Mouse (Mus musculus): ENCODE measurements around the gene Car4. TPM values are rescaled to one million over a fixed set of nuclear protein-coding genes. Genes with fewer than 3 reads are reported as not detected.
A peak's percentile ranks its signal among the peaks of the same experiment; 100 is the strongest.

The Car4 gene
- polyA plus RNA-seq, 1 experiment from 2014 or later, result 2.7 TPM

GRCm38 (mm10) chr11:84948114-84948513 lies 9.5 kb upstream of the Car4 start:
- no peak overlapping the region for H3K27ac ChIP-seq (ENCODE audit: low read depth, low read length)
- ATAC-seq, result no peak
- no peak overlapping the region for H3K4me2 ChIP-seq (ENCODE audit: low read length)
- H3K9ac ChIP-seq (ENCODE audit: low read length), result no peak overlapping the region
- H3K27me3 ChIP-seq (replicated peaks; ENCODE audit: control insufficient read depth, insufficient read depth, low read length), result no peaks in the 10 kb centered on the region
- 31% methylated on average over 3 of the region's 3 CpGs for WGBS
- no peaks in the 10 kb centered on the region for H3K9me3 ChIP-seq (replicated peaks; ENCODE audit: control insufficient read depth, low read length)
- no peak overlapping the region for H3K4me3 ChIP-seq (ENCODE audit: low read depth, low read length)
- no peaks in the 10 kb centered on the region for H3K36me3 ChIP-seq (ENCODE audit: control insufficient read depth, insufficient read depth, low read length)
- H3K4me1 ChIP-seq (ENCODE audit: control insufficient read depth, insufficient read depth, low read length), result peaks cover 12% of the 10 kb centered on the region
- peak; percentile 58 for DNase-seq (ENCODE audit: low spot score)

DNA sequence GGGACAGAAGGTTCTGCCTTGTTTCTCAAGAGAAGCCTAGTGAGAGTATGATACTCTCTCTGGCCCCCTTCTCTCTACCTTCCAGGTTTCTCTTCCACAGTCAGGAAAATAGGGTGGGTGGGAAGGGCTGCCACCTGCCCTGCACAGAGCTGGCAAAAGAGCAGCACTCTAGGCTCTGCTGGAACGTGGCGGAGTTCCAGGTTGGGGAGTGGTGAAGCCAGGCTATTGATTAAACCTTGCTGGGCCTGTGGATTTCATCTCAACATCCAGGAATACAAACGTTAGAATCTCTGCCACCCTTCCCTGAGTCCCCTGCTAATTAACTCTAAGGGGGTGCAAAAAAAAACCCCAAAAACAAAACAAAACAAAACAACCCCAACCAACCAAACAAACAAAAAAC lies 9.1 kb upstream of the Car4 start:
- no peaks in the 10 kb centered on the region for H3K27me3 ChIP-seq (replicated peaks; ENCODE audit: control insufficient read depth, insufficient read depth, low read length)
- H3K4me2 ChIP-seq (ENCODE audit: low read length), result no peak overlapping the region
- H3K4me3 ChIP-seq (ENCODE audit: low read depth, low read length), result no peak overlapping the region
- WGBS, result 19% methylated on average over 3 of the region's 3 CpGs
- no peak overlapping the region for H3K27ac ChIP-seq (ENCODE audit: low read depth, low read length)
- H3K4me1 ChIP-seq (ENCODE audit: control insufficient read depth, insufficient read depth, low read length), result peaks cover 12% of the 10 kb centered on the region
- ATAC-seq (no peak), DNase-seq (ENCODE audit: low spot score) (no peak)
- no peaks in the 10 kb centered on the region for H3K36me3 ChIP-seq (ENCODE audit: control insufficient read depth, insufficient read depth, low read length)
- H3K9me3 ChIP-seq (replicated peaks; ENCODE audit: control insufficient read depth, low read length), result no peaks in the 10 kb centered on the region
- no peak overlapping the region for H3K9ac ChIP-seq (ENCODE audit: low read length)

DNA sequence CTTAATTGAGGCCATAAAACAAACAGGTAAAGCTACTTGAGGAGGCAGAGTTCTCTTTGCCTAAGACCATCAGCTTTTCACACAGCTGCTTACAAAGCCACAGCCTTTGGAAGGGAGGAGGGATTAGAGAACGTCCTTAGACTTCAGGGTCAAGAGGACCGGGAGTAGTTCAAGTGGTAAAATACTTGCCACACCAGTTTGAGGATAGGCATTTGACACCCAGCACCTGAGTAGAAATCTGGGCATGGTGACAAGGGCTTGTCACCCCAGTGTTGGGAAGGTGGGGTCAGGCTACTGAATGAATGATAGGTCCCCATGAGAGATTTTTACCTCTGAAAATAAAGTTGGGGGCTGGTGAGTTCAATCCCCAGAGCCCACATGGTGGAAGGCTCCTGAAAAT lies 5.0 kb upstream of the Car4 start:
- Histone ChIP-seq H3K9ac (ENCODE audit: low read length) (no peak overlapping the region), H3K4me3 (ENCODE audit: low read depth, low read length) (no peak overlapping the region), H3K27ac (ENCODE audit: low read depth, low read length) (no peak overlapping the region), H3K4me1 (ENCODE audit: control insufficient read depth, insufficient read depth, low read length) (peaks cover under 1% of the 10 kb centered on the region; the same call in 1 of the 2 replicates), H3K27me3 (replicated peaks; ENCODE audit: control insufficient read depth, insufficient read depth, low read length) (peaks cover 13% of the 10 kb centered on the region), H3K4me2 (ENCODE audit: low read length) (no peak overlapping the region), H3K9me3 (replicated peaks; ENCODE audit: control insufficient read depth, low read length) (no peaks in the 10 kb centered on the region), H3K36me3 (ENCODE audit: control insufficient read depth, insufficient read depth, low read length) (no peaks in the 10 kb centered on the region)
- DNase-seq (ENCODE audit: low spot score), result no peak
- ATAC-seq, result no peak
- WGBS, result 28% methylated on average over 2 of the region's 2 CpGs

DNA sequence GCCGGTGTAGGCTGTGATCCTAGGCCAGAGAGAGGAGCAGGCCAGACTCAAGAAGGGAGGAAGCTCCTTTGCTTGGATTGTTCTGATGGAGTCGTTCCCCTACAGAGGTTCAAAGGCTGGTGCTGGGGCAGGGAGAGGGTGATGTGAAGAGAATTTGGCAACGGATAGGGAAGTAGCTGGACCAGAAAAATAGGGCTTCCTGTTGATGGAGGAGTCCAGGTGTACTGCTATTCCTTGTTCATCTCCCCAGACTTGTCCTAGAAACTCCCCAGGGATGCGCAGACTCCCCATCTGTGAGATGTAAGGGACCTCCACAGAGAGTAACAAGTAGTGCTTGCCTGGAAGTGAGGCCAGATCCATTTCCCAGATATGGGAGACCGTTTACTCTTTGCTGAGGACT lies 1.2 kb upstream of the Car4 start:
- H3K4me2 ChIP-seq (ENCODE audit: low read length), result no peak overlapping the region
- DNase-seq (ENCODE audit: low spot score) (no peak), ATAC-seq (no peak)
- peaks cover 36% of the 10 kb centered on the region for H3K27me3 ChIP-seq (replicated peaks; ENCODE audit: control insufficient read depth, insufficient read depth, low read length)
- no peaks in the 10 kb centered on the region for H3K36me3 ChIP-seq (ENCODE audit: control insufficient read depth, insufficient read depth, low read length)
- WGBS, result 34% methylated on average over 5 of the region's 5 CpGs
- no peak overlapping the region for H3K9ac ChIP-seq (ENCODE audit: low read length)
- no peaks in the 10 kb centered on the region for H3K9me3 ChIP-seq (replicated peaks; ENCODE audit: control insufficient read depth, low read length)
- peaks cover 6% of the 10 kb centered on the region; the same call in 1 of the 2 replicates for H3K4me1 ChIP-seq (ENCODE audit: control insufficient read depth, insufficient read depth, low read length)
- H3K4me3 ChIP-seq (ENCODE audit: low read depth, low read length), result no peak overlapping the region
- no peak overlapping the region for H3K27ac ChIP-seq (ENCODE audit: low read depth, low read length)

- peak overlapping the region; percentile 16 for H3K4me3 ChIP-seq (ENCODE audit: low read depth, low read length)
- no peaks in the 10 kb centered on the region for H3K36me3 ChIP-seq (ENCODE audit: control insufficient read depth, insufficient read depth, low read length)
- no peak overlapping the region for H3K9ac ChIP-seq (ENCODE audit: low read length)
- 8% methylated on average over 15 of the region's 15 CpGs for WGBS
- peak overlapping the region; percentile 57 for H3K4me2 ChIP-seq (ENCODE audit: low read length)
- no peaks in the 10 kb centered on the region for H3K9me3 ChIP-seq (replicated peaks; ENCODE audit: control insufficient read depth, low read length)
- peaks cover 6% of the 10 kb centered on the region; the same call in 1 of the 2 replicates for H3K4me1 ChIP-seq (ENCODE audit: control insufficient read depth, insufficient read depth, low read length)
- H3K27me3 ChIP-seq (replicated peaks; ENCODE audit: control insufficient read depth, insufficient read depth, low read length), result peaks cover 36% of the 10 kb centered on the region
- H3K27ac ChIP-seq (ENCODE audit: low read depth, low read length), result no peak overlapping the region
- DNase-seq (ENCODE audit: low spot score) (no peak), ATAC-seq (no peak)
These were observed 415 bp upstream of the Car4 start for GRCm38 (mm10) chr11:84957171-84957570.

DNA sequence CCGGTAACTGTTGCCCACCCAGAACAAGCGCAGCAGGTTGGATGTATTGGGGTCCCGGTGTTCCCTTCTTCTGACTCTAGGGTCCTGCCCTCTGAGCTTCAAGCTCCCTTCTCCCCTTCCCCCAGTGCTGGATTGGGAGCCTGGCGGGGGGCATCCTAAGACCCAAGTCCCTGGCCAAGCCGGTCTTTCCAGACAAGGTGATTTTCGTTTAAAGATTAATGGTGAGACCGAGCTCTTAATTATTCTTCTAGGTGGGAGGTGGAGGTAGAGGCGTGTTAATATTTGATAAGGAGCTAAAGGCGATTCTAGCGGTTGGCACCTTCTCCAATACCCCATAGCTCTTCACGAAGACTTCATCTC lies 665 bp downstream of the Car4 start:
- DNase-seq (ENCODE audit: low spot score), result no peak
- H3K36me3 ChIP-seq (ENCODE audit: control insufficient read depth, insufficient read depth, low read length), result no peaks in the 10 kb centered on the region
- peaks cover 36% of the 10 kb centered on the region for H3K27me3 ChIP-seq (replicated peaks; ENCODE audit: control insufficient read depth, insufficient read depth, low read length)
- H3K27ac ChIP-seq (ENCODE audit: low read depth, low read length), result no peak overlapping the region
- H3K9ac ChIP-seq (ENCODE audit: low read length), result peak overlapping the region; percentile 35; the same call in 1 of the 2 replicates
- H3K4me3 ChIP-seq (ENCODE audit: low read depth, low read length), result peak overlapping the region; percentile 16
- H3K4me1 ChIP-seq (ENCODE audit: control insufficient read depth, insufficient read depth, low read length), result peaks cover 6% of the 10 kb centered on the region; the same call in 1 of the 2 replicates
- H3K9me3 ChIP-seq (replicated peaks; ENCODE audit: control insufficient read depth, low read length), result no peaks in the 10 kb centered on the region
- 2% methylated on average over 11 of the region's 11 CpGs for WGBS
- peak overlapping the region; percentile 57 for H3K4me2 ChIP-seq (ENCODE audit: low read length)
- no peak for ATAC-seq

- H3K4me3 ChIP-seq (ENCODE audit: low read depth, low read length), result no peak overlapping the region
- 19% methylated on average over 5 of the region's 5 CpGs for WGBS
- no peak overlapping the region for H3K4me2 ChIP-seq (ENCODE audit: low read length)
- H3K4me1 ChIP-seq (ENCODE audit: control insufficient read depth, insufficient read depth, low read length), result peaks cover 6% of the 10 kb centered on the region; the same call in 1 of the 2 replicates
- ATAC-seq (no peak), DNase-seq (ENCODE audit: low spot score) (no peak)
- no peak overlapping the region for H3K27ac ChIP-seq (ENCODE audit: low read depth, low read length)
- no peaks in the 10 kb centered on the region for H3K9me3 ChIP-seq (replicated peaks; ENCODE audit: control insufficient read depth, low read length)
- no peaks in the 10 kb centered on the region for H3K36me3 ChIP-seq (ENCODE audit: control insufficient read depth, insufficient read depth, low read length)
- no peak overlapping the region for H3K9ac ChIP-seq (ENCODE audit: low read length)
- H3K27me3 ChIP-seq (replicated peaks; ENCODE audit: control insufficient read depth, insufficient read depth, low read length), result peaks cover 36% of the 10 kb centered on the region
These were observed 1.6 kb downstream of the Car4 start for GRCm38 (mm10) chr11:84959181-84959580.

DNA sequence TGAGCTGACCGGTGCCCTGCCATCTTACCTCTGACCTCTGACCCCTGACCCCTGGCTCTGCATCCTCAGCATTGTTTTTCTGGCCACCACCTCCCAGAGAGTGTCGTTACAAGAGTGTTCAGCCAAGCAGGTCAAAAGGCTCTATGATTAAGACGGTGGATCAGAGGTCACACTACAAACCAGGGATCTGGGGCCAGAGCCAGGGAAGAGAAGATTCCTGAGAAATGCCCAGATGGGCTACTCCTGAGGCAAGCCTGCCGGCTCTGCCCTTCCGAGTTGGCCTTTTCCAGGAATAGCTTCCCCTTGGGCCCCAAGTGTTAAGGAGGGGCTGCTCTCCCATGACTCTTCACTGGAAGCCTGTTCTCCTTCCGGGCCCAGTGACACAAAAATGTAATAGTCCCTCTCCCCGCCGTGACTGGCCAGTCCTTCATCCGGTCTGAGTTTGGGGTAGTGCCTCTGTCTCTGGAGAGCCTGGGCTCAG lies 2.2 kb downstream of the Car4 start:
- H3K9me3 ChIP-seq (replicated peaks; ENCODE audit: control insufficient read depth, low read length), result no peaks in the 10 kb centered on the region
- H3K9ac ChIP-seq (ENCODE audit: low read length), result no peak overlapping the region
- no peak overlapping the region for H3K4me3 ChIP-seq (ENCODE audit: low read depth, low read length)
- 2% methylated on average over 9 of the region's 9 CpGs for WGBS
- H3K4me2 ChIP-seq (ENCODE audit: low read length), result no peak overlapping the region
- ATAC-seq, result no peak
- peaks cover 6% of the 10 kb centered on the region; the same call in 1 of the 2 replicates for H3K4me1 ChIP-seq (ENCODE audit: control insufficient read depth, insufficient read depth, low read length)
- no peak for DNase-seq (ENCODE audit: low spot score)
- H3K27me3 ChIP-seq (replicated peaks; ENCODE audit: control insufficient read depth, insufficient read depth, low read length), result peaks cover 36% of the 10 kb centered on the region
- H3K36me3 ChIP-seq (ENCODE audit: control insufficient read depth, insufficient read depth, low read length), result no peaks in the 10 kb centered on the region
- H3K27ac ChIP-seq (ENCODE audit: low read depth, low read length), result no peak overlapping the region

DNA sequence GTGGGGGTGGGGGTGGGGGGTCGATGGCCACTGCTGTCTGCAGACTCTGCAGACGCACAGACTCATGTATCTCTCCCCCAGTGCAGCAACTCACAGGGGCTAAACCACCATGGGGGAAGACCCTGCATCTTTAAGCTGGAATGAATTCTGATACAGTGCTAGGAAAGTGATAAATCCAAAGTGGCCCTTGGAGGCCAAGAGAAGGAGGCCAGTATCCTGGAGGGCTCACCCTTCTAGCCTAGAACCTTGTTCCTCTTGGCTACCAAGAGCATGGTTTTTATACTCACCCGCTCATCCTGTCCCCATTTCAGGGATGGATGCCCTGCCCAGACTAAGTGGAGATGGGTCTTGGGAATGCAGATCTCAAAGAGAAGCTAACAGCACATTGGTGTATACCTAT lies 2.7 kb downstream of the Car4 start:
- DNase-seq (ENCODE audit: low spot score) (no peak), ATAC-seq (no peak)
- Histone ChIP-seq H3K27ac (ENCODE audit: low read depth, low read length) (no peak overlapping the region), H3K9ac (ENCODE audit: low read length) (no peak overlapping the region), H3K36me3 (ENCODE audit: control insufficient read depth, insufficient read depth, low read length) (no peaks in the 10 kb centered on the region), H3K27me3 (replicated peaks; ENCODE audit: control insufficient read depth, insufficient read depth, low read length) (peaks cover 36% of the 10 kb centered on the region), H3K9me3 (replicated peaks; ENCODE audit: control insufficient read depth, low read length) (no peaks in the 10 kb centered on the region), H3K4me3 (ENCODE audit: low read depth, low read length) (no peak overlapping the region), H3K4me1 (ENCODE audit: control insufficient read depth, insufficient read depth, low read length) (peaks cover 6% of the 10 kb centered on the region; the same call in 1 of the 2 replicates), H3K4me2 (ENCODE audit: low read length) (no peak overlapping the region)
- 38% methylated on average over 3 of the region's 3 CpGs for WGBS
